18 mouse cellular contexts compared by ENCODE assay signal in genomic region chr19:32378581-32378980, GRCm38 (mm10). TPM values are rescaled to one million over a fixed set of nuclear protein-coding genes. Genes with fewer than 3 reads are reported as not detected.
A peak's percentile ranks its signal among the peaks of the same experiment; 100 is the strongest.
DNase-seq lines count a peak whose midpoint lies in the region; ATAC-seq and TF ChIP-seq lines count a peak whose summit lies in the region.
"Had no signal": no experiment of that assay in that cellular context is flagged by ENCODE, and none has a peak within 500 bp of the region (broad histone marks: within the 10 kb centered on the region; RNA-seq: fewer than 3 reads in every experiment).

No protein-coding gene starts in this region.

- H3K9ac ChIP-seq in heart, embryonic 11.5 days (ENCODE audit: low read depth, low read length): 0 out of 2 replicates have a peak overlapping the region, but pooled peaks have one; percentile 5
- no peak overlapping the region for H3K9ac ChIP-seq in midbrain, embryonic 11.5 days (ENCODE audit: low read length)
- no peak overlapping the region for H3K9ac ChIP-seq in midbrain, embryonic 14.5 days (replicated peaks; ENCODE audit: low read length)
- H3K9ac ChIP-seq in stomach, postnatal 0 days (ENCODE audit: low read length): no peak overlapping the region
- H3K9ac ChIP-seq: forebrain, embryonic 13.5 days; forebrain, postnatal 0 days; hindbrain, embryonic 13.5 days had no signal

- no peaks in the 10 kb centered on the region for H3K27me3 ChIP-seq in heart, embryonic 11.5 days (ENCODE audit: control insufficient read depth, insufficient read depth, low read length)
- no peaks in the 10 kb centered on the region for H3K27me3 ChIP-seq in midbrain, embryonic 11.5 days (ENCODE audit: control insufficient read depth, insufficient read depth, low read length)
- H3K27me3 ChIP-seq in midbrain, embryonic 14.5 days (ENCODE audit: control insufficient read depth, insufficient read depth, low read length): no peaks in the 10 kb centered on the region
- H3K27me3 ChIP-seq in stomach, postnatal 0 days (ENCODE audit: control insufficient read depth, insufficient read depth, low read length): no peaks in the 10 kb centered on the region
- H3K27me3 ChIP-seq: forebrain, embryonic 13.5 days; hindbrain, embryonic 13.5 days had no signal

- peak; percentile 46 for DNase-seq in cerebellum, adult 9-10 months
- DNase-seq in cerebellum, adult 8-10 months: no peak
- DNase-seq in heart, adult 11 months: no peak
- peak; percentile 6 for DNase-seq in midbrain, embryonic 11.5 days (ENCODE audit: low spot score, missing footprints)
- no peak for DNase-seq in midbrain, embryonic 14.5 days
- DNase-seq in stomach, postnatal 0 days (ENCODE audit: low spot score): peak; percentile 36
- DNase-seq in spleen, postnatal 4 days (ENCODE audit: low spot score in 2 of 2): no peak
- DNase-seq: cerebellum, adult 18-20 months; cerebellum, postnatal 36 days; forebrain, postnatal 0 days; heart, postnatal 36 days; kidney, adult 11 months had no signal

- no peaks in the 10 kb centered on the region for H3K36me3 ChIP-seq in heart, embryonic 11.5 days (ENCODE audit: control insufficient read depth, insufficient read depth, low read length)
- no peaks in the 10 kb centered on the region for H3K36me3 ChIP-seq in midbrain, embryonic 11.5 days (ENCODE audit: control insufficient read depth, insufficient read depth, low read length)
- no peaks in the 10 kb centered on the region for H3K36me3 ChIP-seq in midbrain, embryonic 14.5 days (ENCODE audit: control insufficient read depth, insufficient read depth, low read length)
- H3K36me3 ChIP-seq in stomach, postnatal 0 days (ENCODE audit: control insufficient read depth, insufficient read depth, low read length): no peaks in the 10 kb centered on the region
- H3K36me3 ChIP-seq: embryonic facial prominence, embryonic 10.5 days; heart, embryonic 13.5 days; hindbrain, embryonic 13.5 days had no signal

- no peaks in the 10 kb centered on the region for H3K9me3 ChIP-seq in heart, embryonic 11.5 days (replicated peaks; ENCODE audit: control insufficient read depth, low read length)
- H3K9me3 ChIP-seq in midbrain, embryonic 11.5 days (ENCODE audit: control insufficient read depth, low read length): no peaks in the 10 kb centered on the region
- no peaks in the 10 kb centered on the region for H3K9me3 ChIP-seq in midbrain, embryonic 14.5 days (ENCODE audit: control insufficient read depth, low read length)
- H3K9me3 ChIP-seq in stomach, postnatal 0 days (ENCODE audit: control insufficient read depth, low read length): no peaks in the 10 kb centered on the region
- H3K9me3 ChIP-seq: embryonic facial prominence, embryonic 10.5 days; forebrain, embryonic 13.5 days; heart, embryonic 13.5 days; hindbrain, embryonic 13.5 days had no signal

- WGBS in heart, embryonic 11.5 days (ENCODE audit: insufficient replicate concordance): 67% methylated on average over 3 of the region's 3 CpGs
- 78% methylated on average over 3 of the region's 3 CpGs for WGBS in midbrain, embryonic 11.5 days
- WGBS in midbrain, embryonic 14.5 days: 65% methylated on average over 3 of the region's 3 CpGs
- 64% methylated on average over 3 of the region's 3 CpGs for WGBS in stomach, postnatal 0 days

- no peak for TF ChIP-seq EP300 in stomach, postnatal 0 days (optimal IDR thresholded peaks at IDR 0.05)

- ATAC-seq in heart, embryonic 11.5 days (replicated peaks; ENCODE audit: insufficient number of reproducible peaks, low FRiP score, low TSS enrichment): no peak
- no peak for ATAC-seq in midbrain, embryonic 11.5 days (ENCODE audit: low FRiP score)
- no peak for ATAC-seq in midbrain, embryonic 14.5 days (ENCODE audit: low FRiP score, low TSS enrichment)
- peak; percentile 50; the same call in 1 of the 2 replicates for ATAC-seq in stomach, postnatal 0 days (ENCODE audit: low FRiP score, low TSS enrichment)
- ATAC-seq: forebrain, embryonic 13.5 days had no signal

- TF ChIP-seq CTCF in stomach, postnatal 0 days (IDR thresholded peaks at IDR 0.05; ENCODE audit: low read depth): no peak

- H3K27ac ChIP-seq in heart, embryonic 11.5 days (ENCODE audit: low read depth, low read length): no peak overlapping the region
- no peak overlapping the region for H3K27ac ChIP-seq in midbrain, embryonic 11.5 days (ENCODE audit: low read depth, low read length)
- no peak overlapping the region for H3K27ac ChIP-seq in midbrain, embryonic 14.5 days (replicated peaks; ENCODE audit: low read depth, low read length)
- H3K27ac ChIP-seq in stomach, postnatal 0 days (replicated peaks): peak overlapping the region; percentile 67; the same call in 1 of the 2 replicates
- H3K27ac ChIP-seq: embryonic facial prominence, embryonic 10.5 days; forebrain, embryonic 13.5 days; hindbrain, postnatal 0 days had no signal

- no peak overlapping the region for H3K4me3 ChIP-seq in heart, embryonic 11.5 days (ENCODE audit: low read depth, low read length)
- H3K4me3 ChIP-seq in midbrain, embryonic 11.5 days (ENCODE audit: low read depth, low read length): no peak overlapping the region
- no peak overlapping the region for H3K4me3 ChIP-seq in midbrain, embryonic 14.5 days (replicated peaks; ENCODE audit: low read depth, low read length)
- H3K4me3 ChIP-seq in stomach, postnatal 0 days (ENCODE audit: low read depth, low read length): no peak overlapping the region
- H3K4me3 ChIP-seq: embryonic facial prominence, embryonic 10.5 days; forebrain, embryonic 13.5 days; heart, embryonic 13.5 days; hindbrain, embryonic 13.5 days had no signal

- H3K4me1 ChIP-seq in heart, embryonic 11.5 days (ENCODE audit: control insufficient read depth, insufficient read depth, low read length): peaks cover 39% of the 10 kb centered on the region
- no peaks in the 10 kb centered on the region for H3K4me1 ChIP-seq in midbrain, embryonic 11.5 days (ENCODE audit: control insufficient read depth, insufficient read depth, low read length)
- 0 out of 2 replicates have a peak, but pooled peaks cover 4% of the 10 kb centered on the region for H3K4me1 ChIP-seq in midbrain, embryonic 14.5 days (ENCODE audit: control insufficient read depth, insufficient read depth, low read length)
- H3K4me1 ChIP-seq in stomach, postnatal 0 days (replicated peaks; ENCODE audit: control insufficient read depth, insufficient read depth): peaks cover 13% of the 10 kb centered on the region; the same call in 1 of the 2 replicates

- H3K4me2 ChIP-seq in heart, embryonic 11.5 days: no peak overlapping the region
- H3K4me2 ChIP-seq in midbrain, embryonic 11.5 days: no peak overlapping the region
- H3K4me2 ChIP-seq in midbrain, embryonic 14.5 days (ENCODE audit: low read length): no peak overlapping the region
- no peak overlapping the region for H3K4me2 ChIP-seq in stomach, postnatal 0 days (replicated peaks; ENCODE audit: low read depth)
- H3K4me2 ChIP-seq: forebrain, embryonic 13.5 days; heart, embryonic 13.5 days; hindbrain, embryonic 13.5 days had no signal

RNA-seq across cellular contexts. Expression of gene Sgms1, which starts 10.9 kb away (rescaled TPM):
- 36.8 and 40.6 TPM in 2 replicates for polyA plus RNA-seq in heart, embryonic 11.5 days (2014; fragmentation: Nextera tagmentation; extraction: Ambion mirVana)
- polyA plus RNA-seq in midbrain, embryonic 11.5 days (2014; fragmentation: Nextera tagmentation; extraction: Ambion mirVana): 10.1 and 10.4 TPM in 2 replicates
- polyA plus RNA-seq in midbrain, embryonic 14.5 days (2014; fragmentation: Nextera tagmentation; extraction: Ambion mirVana): 12.3 and 13.8 TPM in 2 replicates
- 27.2 and 29.3 TPM in 2 replicates for polyA plus RNA-seq in stomach, postnatal 0 days (2015; fragmentation: Nextera tagmentation; extraction: Ambion mirVana)

Comparison
In these comparisons a context has a peak if more than half of its experiments do, and no peak if none do; other contexts are left out.
1. DNase-seq: peak in cerebellum, adult 9-10 months (single experiment), midbrain, embryonic 11.5 days (single experiment) and stomach, postnatal 0 days (single experiment); none in cerebellum, adult 8-10 months (single experiment), heart, adult 11 months (single experiment), midbrain, embryonic 14.5 days (single experiment) and spleen, postnatal 4 days (0 of 2).